Mouse (Mus musculus) kidney, adult 2 months (tissue): ENCODE results near the gene Sema4a.

Experiments used
- CTCF ChIP-seq: fragments of 200-500 bp; conservative IDR thresholded peaks from 2 replicates; pipeline ENCODE4 v1.5.1; 2011; ENCODE audit warnings: low read depth, mild to moderate bottlenecking, control low read depth, low read length, moderate library complexity, mixed read lengths; ENCODE audit not compliant: insufficient read depth, insufficient read length
- POLR2A ChIP-seq: fragments of 200-500 bp; IDR thresholded peaks from one replicate; pipeline ENCODE4 v1.6.1; 2011; ENCODE audit warnings: low read depth, low read length, control low read depth

DNA sequence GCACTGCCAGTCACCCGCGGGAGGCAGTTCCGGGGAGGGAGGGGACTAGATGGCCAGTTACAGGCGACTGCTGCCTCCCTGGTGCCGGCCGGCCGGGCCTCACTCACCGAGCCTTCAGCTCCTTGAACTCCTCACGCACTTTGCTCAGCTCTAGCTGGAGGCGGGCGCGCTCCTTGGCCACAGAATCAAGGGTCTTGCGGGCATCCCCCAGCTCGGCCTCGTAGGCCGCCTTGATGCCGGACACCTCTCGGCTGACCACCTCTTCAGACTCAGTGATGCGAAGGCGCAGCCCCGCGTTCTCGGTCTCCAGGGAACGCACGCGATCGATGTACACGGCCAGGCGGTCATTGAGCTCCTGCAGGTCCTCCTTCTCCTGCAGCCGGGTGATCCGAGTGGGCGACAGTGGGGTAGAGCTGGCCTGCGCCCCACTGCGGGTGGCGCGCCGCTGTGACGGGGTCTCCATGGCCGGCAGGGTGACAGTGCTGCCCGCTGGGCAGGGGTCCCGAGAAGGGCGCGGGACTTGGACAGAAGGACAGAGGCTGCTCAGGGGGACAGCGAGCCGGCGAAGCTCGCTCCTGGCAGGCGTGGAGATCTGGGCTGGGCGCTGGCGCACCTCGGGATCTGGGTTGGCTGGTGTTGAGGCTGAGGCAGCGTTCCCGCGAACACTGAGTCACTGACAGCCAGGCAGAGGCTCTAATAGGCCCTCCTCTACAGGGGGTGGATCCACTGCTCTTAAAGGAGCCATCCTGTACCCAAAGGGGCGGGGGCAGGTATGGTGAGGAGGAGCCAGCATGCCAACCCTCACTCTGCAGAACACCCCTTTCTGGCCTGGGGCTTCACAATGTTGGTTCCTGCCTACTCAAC is 41.9 kb upstream of the Sema4a start:
- TF ChIP-seq CTCF, result no peak
- peak; percentile 100 for TF ChIP-seq POLR2A
